Mouse (Mus musculus) heart, adult 2 months (tissue): ENCODE results near the gene Sall1.

ENCODE experiments used
- CTCF ChIP-seq: fragments of 200-600 bp; IDR thresholded peaks from 2 replicates; pipeline ENCODE4 v1.8.1; 2022; ENCODE audit warnings: antibody characterized with exemption, mild to moderate bottlenecking, moderate library complexity
- EP300 ChIP-seq: fragments of 200-500 bp; IDR thresholded peaks from 2 replicates; pipeline ENCODE4 v1.6.1; 2011; ENCODE audit warnings: low read depth, low read length, control low read depth; ENCODE audit not compliant: insufficient read depth

GRCm38 (mm10) chr8:89016465-89017070 is 27.4 kb downstream of the Sall1 start:
- TF ChIP-seq EP300 (no peak), CTCF (no peak)
